Mouse (Mus musculus): ENCODE results near the gene Slc5a2.

DNA sequence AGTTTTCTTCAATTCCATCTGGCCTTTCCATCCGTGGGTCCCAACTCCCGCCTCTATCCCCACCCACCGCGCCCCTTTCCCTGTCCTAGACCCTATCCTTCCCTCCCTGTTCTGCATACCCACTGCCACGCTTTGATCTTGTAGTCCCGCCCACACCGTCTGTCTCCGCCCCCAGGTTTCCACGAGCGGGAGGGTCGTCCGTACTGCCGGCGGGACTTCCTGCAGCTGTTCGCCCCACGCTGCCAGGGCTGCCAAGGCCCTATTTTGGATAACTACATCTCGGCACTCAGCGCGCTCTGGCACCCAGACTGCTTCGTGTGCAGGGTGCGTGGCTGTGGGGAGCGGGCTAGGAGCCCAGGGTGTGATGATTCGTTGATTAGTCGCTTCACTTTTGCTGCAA is 12.8 kb upstream of the Slc5a2 start:
- TF ChIP-seq POLR2A (IDR thresholded peaks at IDR 0.05; ENCODE audit: extremely low read depth, insufficient read depth, low read length) (no peak), CTCF (IDR thresholded peaks at IDR 0.05; ENCODE audit: extremely low read depth, insufficient read depth, low read length) (no peak)

Data from cortical plate, adult 2 months (tissue).